Mouse (Mus musculus) lung, postnatal 36 days (tissue): ENCODE data around the gene Gm34653.
A peak's percentile ranks its signal among the peaks of the same experiment; 100 is the strongest.
"Not testable (repeated sequence)": the region's sequence is repeated elsewhere in the genome, so short reads cannot be mapped to it uniquely, and the experiment has no call there.

Experiments
- DNase-seq: peaks from one replicate; pipeline ENCODE4 v3.0.0; 2022; ENCODE audit warnings: mixed read lengths

The Gm34653 gene

GRCm38 (mm10) chr2:34825827-34826459, 6.9 kb upstream of the Gm34653 start, which contains the start of gene Fbxw2:
TSS of gene Fbxw2 (minus strand) at chr2:34826311.
- DNase-seq, result peak; percentile 94

GRCm38 (mm10) chr2:34826460-34827231, 6.2 kb upstream of the Gm34653 start:
- no peak for DNase-seq

- no peak for DNase-seq
Observed at GRCm38 (mm10) chr2:34827591-34827990, 5.2 kb upstream of the Gm34653 start.

GRCm38 (mm10) chr2:34828026-34828425, 4.8 kb upstream of the Gm34653 start:
- peak; percentile 55 for DNase-seq

GRCm38 (mm10) chr2:34830066-34830465, 2.7 kb upstream of the Gm34653 start:
- not testable (repeated sequence) for DNase-seq

GRCm38 (mm10) chr2:34833624-34834023, 817 bp downstream of the Gm34653 start:
- no peak for DNase-seq

- DNase-seq, result no peak
Observed at GRCm38 (mm10) chr2:34835669-34836068, 2.9 kb downstream of the Gm34653 start.

- not testable (repeated sequence) for DNase-seq
Observed at GRCm38 (mm10) chr2:34840143-34840542, 7.3 kb downstream of the Gm34653 start.

GRCm38 (mm10) chr2:34841706-34842105, 8.9 kb downstream of the Gm34653 start:
- DNase-seq, result no peak

- DNase-seq, result peak; percentile 88
Observed at GRCm38 (mm10) chr2:34843211-34843939, 10.6 kb downstream of the Gm34653 start.

- no peak for DNase-seq
Observed at GRCm38 (mm10) chr2:34847702-34848101, 14.9 kb downstream of the Gm34653 start.

- peak; percentile 12 for DNase-seq
Observed at GRCm38 (mm10) chr2:34855265-34855664, 22.5 kb downstream of the Gm34653 start.

GRCm38 (mm10) chr2:34857728-34858127, 24.9 kb downstream of the Gm34653 start:
- no peak for DNase-seq

- DNase-seq, result no peak
Observed at GRCm38 (mm10) chr2:34869680-34870079, 36.9 kb downstream of the Gm34653 start.

- DNase-seq, result peak; percentile 97
Observed at GRCm38 (mm10) chr2:34870520-34871474, 38.0 kb downstream of the Gm34653 start.

GRCm38 (mm10) chr2:34874271-34874670, 41.5 kb downstream of the Gm34653 start, which contains the start of gene Cutal:
TSS of gene Cutal (plus strand) at chr2:34874396.
- DNase-seq, result peak; percentile 71

GRCm38 (mm10) chr2:34874816-34875345, 42.1 kb downstream of the Gm34653 start, which contains the start of gene Psmd5:
TSS of gene Psmd5 (minus strand) at chr2:34874968.
- no peak for DNase-seq

- DNase-seq, result no peak
Observed at GRCm38 (mm10) chr2:34880054-34880453, 47.2 kb downstream of the Gm34653 start.

GRCm38 (mm10) chr2:34882757-34883156, 50.0 kb downstream of the Gm34653 start:
- DNase-seq, result no peak

GRCm38 (mm10) chr2:34883190-34883589, 50.4 kb downstream of the Gm34653 start:
- no peak for DNase-seq

GRCm38 (mm10) chr2:34884186-34884585, 51.4 kb downstream of the Gm34653 start:
- DNase-seq, result no peak
